Mouse (Mus musculus): ENCODE measurements around the gene Lmna. TPM values are rescaled to one million over a fixed set of nuclear protein-coding genes. Genes with fewer than 3 reads are reported as not detected.

Lmna gene
- polyA plus RNA-seq (2011; ENCODE audit: insufficient read depth, insufficient read length, low read depth, missing spikeins) = 30.0 and 37.2 TPM in 2 replicates

- peak within 1 kb of the TSS; percentile 90 for H3K27ac ChIP-seq (ENCODE audit: insufficient read depth, low read length)
- H3K9ac ChIP-seq (ENCODE audit: low read depth, poor library complexity, severe bottlenecking) = peak within 1 kb of the TSS; percentile 73
- H3K36me3 ChIP-seq (ENCODE audit: control insufficient read depth, insufficient read depth, low read length, poor library complexity, severe bottlenecking) = no peaks in the 10 kb centered on the region
- peak within 1 kb of the TSS; percentile 87 for H3K4me3 ChIP-seq (ENCODE audit: low read depth, low read length)
- H3K27me3 ChIP-seq (ENCODE audit: control insufficient read depth, insufficient read depth, low read length, poor library complexity, severe bottlenecking) = no peaks in the 10 kb centered on the region
- H3K4me1 ChIP-seq (ENCODE audit: control insufficient read depth, insufficient read depth, low read length) = peaks cover 24% of the 10 kb centered on the region
- H3K9me3 ChIP-seq (replicated peaks; ENCODE audit: control insufficient read depth, insufficient read depth, low read length, poor library complexity, severe bottlenecking) = no peaks in the 10 kb centered on the region
- no peak for TF ChIP-seq POLR2A (IDR thresholded peaks at IDR 0.05; ENCODE audit: insufficient read depth, low read length)
- no peak for TF ChIP-seq CTCF (IDR thresholded peaks at IDR 0.05; ENCODE audit: low read depth, low read length)
- TF ChIP-seq EP300 (IDR thresholded peaks at IDR 0.05; ENCODE audit: insufficient read depth, low read depth, low read length) = no peak
Observed at GRCm38 (mm10) chr3:88509692-88510420, at the start of gene Lmna. TSS of gene Lmna (minus strand) at chr3:88509956.

- no peak overlapping the region for H3K9ac ChIP-seq (ENCODE audit: low read depth, poor library complexity, severe bottlenecking)
- H3K27me3 ChIP-seq (ENCODE audit: control insufficient read depth, insufficient read depth, low read length, poor library complexity, severe bottlenecking) = no peaks in the 10 kb centered on the region
- H3K27ac ChIP-seq (ENCODE audit: insufficient read depth, low read length) = no peak overlapping the region
- H3K4me1 ChIP-seq (ENCODE audit: control insufficient read depth, insufficient read depth, low read length) = peaks cover 2% of the 10 kb centered on the region
- TF ChIP-seq CTCF (IDR thresholded peaks at IDR 0.05; ENCODE audit: low read depth, low read length) (no peak), EP300 (IDR thresholded peaks at IDR 0.05; ENCODE audit: insufficient read depth, low read depth, low read length) (no peak), POLR2A (IDR thresholded peaks at IDR 0.05; ENCODE audit: insufficient read depth, low read length) (no peak)
- peaks cover 56% of the 10 kb centered on the region for H3K36me3 ChIP-seq (ENCODE audit: control insufficient read depth, insufficient read depth, low read length, poor library complexity, severe bottlenecking)
- no peak overlapping the region for H3K4me3 ChIP-seq (ENCODE audit: low read depth, low read length)
- H3K9me3 ChIP-seq (replicated peaks; ENCODE audit: control insufficient read depth, insufficient read depth, low read length, poor library complexity, severe bottlenecking) = no peaks in the 10 kb centered on the region
Observed at GRCm38 (mm10) chr3:88556616-88557015, 46.9 kb upstream of the Lmna start.

- H3K27ac ChIP-seq (ENCODE audit: insufficient read depth, low read length) = no peak overlapping the region
- H3K4me1 ChIP-seq (ENCODE audit: control insufficient read depth, insufficient read depth, low read length) = peaks cover 2% of the 10 kb centered on the region
- H3K9ac ChIP-seq (ENCODE audit: low read depth, poor library complexity, severe bottlenecking) = no peak overlapping the region
- no peak overlapping the region for H3K4me3 ChIP-seq (ENCODE audit: low read depth, low read length)
- no peak for TF ChIP-seq CTCF (IDR thresholded peaks at IDR 0.05; ENCODE audit: low read depth, low read length)
- no peak for TF ChIP-seq POLR2A (IDR thresholded peaks at IDR 0.05; ENCODE audit: insufficient read depth, low read length)
- no peak for TF ChIP-seq EP300 (IDR thresholded peaks at IDR 0.05; ENCODE audit: insufficient read depth, low read depth, low read length)
- no peaks in the 10 kb centered on the region for H3K9me3 ChIP-seq (replicated peaks; ENCODE audit: control insufficient read depth, insufficient read depth, low read length, poor library complexity, severe bottlenecking)
- peaks cover 50% of the 10 kb centered on the region for H3K36me3 ChIP-seq (ENCODE audit: control insufficient read depth, insufficient read depth, low read length, poor library complexity, severe bottlenecking)
- H3K27me3 ChIP-seq (ENCODE audit: control insufficient read depth, insufficient read depth, low read length, poor library complexity, severe bottlenecking) = no peaks in the 10 kb centered on the region
Observed at GRCm38 (mm10) chr3:88555731-88556130, 46.0 kb upstream of the Lmna start.

GRCm38 (mm10) chr3:88555069-88555605, 45.4 kb upstream of the Lmna start:
- Histone ChIP-seq H3K9me3 (replicated peaks; ENCODE audit: control insufficient read depth, insufficient read depth, low read length, poor library complexity, severe bottlenecking) (no peaks in the 10 kb centered on the region), H3K36me3 (ENCODE audit: control insufficient read depth, insufficient read depth, low read length, poor library complexity, severe bottlenecking) (peaks cover 44% of the 10 kb centered on the region), H3K27me3 (ENCODE audit: control insufficient read depth, insufficient read depth, low read length, poor library complexity, severe bottlenecking) (no peaks in the 10 kb centered on the region), H3K27ac (ENCODE audit: insufficient read depth, low read length) (no peak overlapping the region), H3K4me3 (ENCODE audit: low read depth, low read length) (peak overlapping the region; percentile 34), H3K4me1 (ENCODE audit: control insufficient read depth, insufficient read depth, low read length) (peaks cover 2% of the 10 kb centered on the region), H3K9ac (ENCODE audit: low read depth, poor library complexity, severe bottlenecking) (peak overlapping the region; percentile 100)
- TF ChIP-seq EP300 (IDR thresholded peaks at IDR 0.05; ENCODE audit: insufficient read depth, low read depth, low read length) = no peak
- no peak for TF ChIP-seq POLR2A (IDR thresholded peaks at IDR 0.05; ENCODE audit: insufficient read depth, low read length)
- no peak for TF ChIP-seq CTCF (IDR thresholded peaks at IDR 0.05; ENCODE audit: low read depth, low read length)

- Histone ChIP-seq H3K4me1 (ENCODE audit: control insufficient read depth, insufficient read depth, low read length) (peaks cover 3% of the 10 kb centered on the region), H3K9me3 (replicated peaks; ENCODE audit: control insufficient read depth, insufficient read depth, low read length, poor library complexity, severe bottlenecking) (no peaks in the 10 kb centered on the region), H3K36me3 (ENCODE audit: control insufficient read depth, insufficient read depth, low read length, poor library complexity, severe bottlenecking) (peaks cover 33% of the 10 kb centered on the region), H3K9ac (ENCODE audit: low read depth, poor library complexity, severe bottlenecking) (peak overlapping the region; percentile 100), H3K27ac (ENCODE audit: insufficient read depth, low read length) (peak overlapping the region; percentile 86), H3K27me3 (ENCODE audit: control insufficient read depth, insufficient read depth, low read length, poor library complexity, severe bottlenecking) (no peaks in the 10 kb centered on the region), H3K4me3 (ENCODE audit: low read depth, low read length) (peak overlapping the region; percentile 99)
- TF ChIP-seq EP300 (IDR thresholded peaks at IDR 0.05; ENCODE audit: insufficient read depth, low read depth, low read length) (no peak), CTCF (IDR thresholded peaks at IDR 0.05; ENCODE audit: low read depth, low read length) (no peak), POLR2A (IDR thresholded peaks at IDR 0.05; ENCODE audit: insufficient read depth, low read length) (no peak)
Observed at GRCm38 (mm10) chr3:88553880-88554586, 44.3 kb upstream of the Lmna start.
